Mouse (Mus musculus) frontal cortex, postnatal 36 days (tissue): Measurements from ENCODE around the gene Calm5.
"Not testable (repeated sequence)": the region's sequence is repeated elsewhere in the genome, so short reads cannot be mapped to it uniquely, and the experiment has no call there.

ENCODE experiments used
- DNase-seq, 2 experiments: peaks; one replicate each; pipeline ENCODE4 v3.0.0; 2022; ENCODE audit warnings: low spot score in 2 of 2

The Calm5 gene

DNA sequence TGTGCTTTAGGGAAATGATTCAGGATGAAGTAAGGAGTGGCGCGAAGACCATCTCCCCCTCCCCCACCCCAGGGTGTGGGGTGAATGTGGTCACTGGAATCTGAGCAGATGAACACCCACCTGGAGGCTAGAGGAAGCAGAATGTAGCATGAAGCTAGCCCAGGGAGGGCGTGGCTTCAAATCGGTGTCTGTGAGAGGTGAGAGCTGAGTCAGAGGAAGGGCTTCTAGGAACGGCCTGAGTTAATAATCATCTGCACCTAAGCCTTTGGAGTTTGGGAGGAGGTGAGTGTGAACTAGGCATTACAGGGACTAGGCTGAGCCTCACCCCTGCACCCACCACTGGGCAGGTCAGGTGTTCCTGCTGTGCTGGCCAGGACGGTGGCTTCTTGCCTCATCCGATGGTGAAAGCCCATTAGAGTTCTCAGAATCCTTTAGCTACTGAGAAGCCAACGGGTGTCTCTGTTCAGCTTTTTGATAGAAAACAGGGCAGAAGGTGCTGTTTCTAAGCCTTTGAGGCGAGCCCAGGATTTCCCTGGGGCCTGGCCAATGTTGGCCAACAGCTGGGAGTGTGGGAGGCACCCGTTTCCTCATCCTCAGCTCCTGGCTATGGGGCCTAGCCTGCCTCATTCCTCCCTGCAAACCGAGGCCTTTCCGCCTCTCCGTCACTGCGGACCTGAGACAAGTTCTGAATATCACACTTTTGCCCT lies 11.8 kb downstream of the Calm5 start:
- no peak for DNase-seq

DNA sequence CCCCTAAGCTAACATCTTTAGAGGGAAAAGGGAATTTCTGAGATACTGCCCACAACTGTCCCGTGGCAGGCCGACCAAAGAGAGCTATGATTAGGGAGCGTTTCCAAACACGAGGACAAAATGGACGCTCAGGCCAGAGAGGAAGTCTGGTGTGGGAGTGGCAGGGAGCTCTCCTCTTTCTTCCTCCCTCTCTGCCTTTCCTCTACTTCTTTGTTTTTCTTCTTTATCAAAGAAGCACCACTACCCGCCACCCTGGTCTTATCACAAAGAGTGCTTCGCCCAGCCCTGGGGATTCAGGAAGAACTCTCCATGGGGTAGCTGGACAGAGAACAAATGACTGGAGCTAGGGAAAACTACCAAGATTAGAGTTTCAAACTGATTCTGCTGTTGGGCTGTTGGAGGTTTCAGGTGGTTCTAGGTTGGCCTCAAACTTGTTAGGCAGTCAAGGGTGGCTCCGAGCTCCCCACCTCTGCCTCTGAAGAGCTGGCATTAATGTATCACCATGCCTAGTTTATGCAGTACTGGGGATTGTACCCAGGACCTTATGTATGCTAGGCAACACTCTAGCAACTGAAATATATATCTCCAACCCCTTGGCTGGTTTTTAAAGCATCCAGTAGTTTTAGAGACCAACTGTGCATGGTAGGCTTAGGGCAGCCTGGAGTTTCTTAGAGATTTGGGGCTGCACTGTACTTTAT lies 12.5 kb downstream of the Calm5 start:
- no peak for DNase-seq

DNA sequence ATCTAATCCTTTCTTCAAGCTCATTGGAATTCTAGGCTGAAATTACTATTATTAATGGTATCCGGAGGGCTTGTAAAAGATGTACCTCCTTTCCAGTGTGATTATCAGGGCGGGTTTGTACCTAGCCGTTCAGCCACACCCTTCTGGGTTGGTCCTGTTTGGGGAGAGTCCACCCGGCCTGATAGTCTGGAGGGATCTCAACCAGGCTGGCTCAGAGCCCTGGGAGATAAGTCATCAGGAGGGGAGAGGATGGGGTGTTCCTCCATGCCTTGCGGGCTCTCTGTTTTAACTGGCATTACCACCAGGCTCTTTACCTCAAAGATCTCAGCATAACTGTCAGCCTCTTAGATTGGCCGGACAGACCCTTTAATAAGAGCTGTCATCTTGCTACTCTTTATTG lies 13.2 kb downstream of the Calm5 start:
- DNase-seq = no peak

DNA sequence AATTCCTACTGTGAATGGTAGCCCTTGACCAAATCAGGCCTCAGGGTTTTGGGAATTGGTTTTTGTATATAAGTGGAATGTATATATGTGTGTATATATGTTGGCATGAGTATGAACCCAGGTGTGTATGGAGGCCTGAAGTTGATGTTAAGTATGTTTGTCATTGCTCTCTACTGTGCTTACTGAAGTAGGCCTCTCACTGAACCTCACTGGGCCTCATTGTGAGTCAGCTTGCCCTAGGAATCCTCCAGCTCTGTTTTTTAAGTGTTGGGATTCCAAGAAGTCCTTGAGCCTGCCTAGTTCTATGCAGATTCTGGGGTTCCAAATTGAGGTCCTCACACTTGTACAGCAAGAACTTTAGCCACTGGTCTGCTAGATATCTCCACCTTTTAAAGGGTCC lies 15.9 kb downstream of the Calm5 start:
- no peak for DNase-seq

DNA sequence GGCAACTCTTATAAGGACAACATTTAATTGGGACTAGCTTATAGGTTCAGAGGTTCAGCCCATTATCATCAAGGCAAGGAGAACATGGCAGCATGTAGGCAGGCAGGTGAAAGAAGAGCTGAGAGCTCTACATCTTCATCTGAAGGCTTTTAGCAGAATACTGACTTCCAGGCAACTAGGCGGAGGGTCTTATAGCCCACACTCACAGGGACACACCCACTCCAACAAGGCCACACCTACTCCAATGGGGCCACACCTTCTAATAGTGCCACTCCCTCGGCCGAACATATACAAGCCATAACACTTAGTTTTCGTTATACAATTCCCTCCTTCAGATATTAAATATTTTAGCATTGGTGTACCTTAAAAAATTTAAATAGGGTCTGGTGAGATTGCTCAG lies 18.9 kb downstream of the Calm5 start:
- DNase-seq = no peak

DNA sequence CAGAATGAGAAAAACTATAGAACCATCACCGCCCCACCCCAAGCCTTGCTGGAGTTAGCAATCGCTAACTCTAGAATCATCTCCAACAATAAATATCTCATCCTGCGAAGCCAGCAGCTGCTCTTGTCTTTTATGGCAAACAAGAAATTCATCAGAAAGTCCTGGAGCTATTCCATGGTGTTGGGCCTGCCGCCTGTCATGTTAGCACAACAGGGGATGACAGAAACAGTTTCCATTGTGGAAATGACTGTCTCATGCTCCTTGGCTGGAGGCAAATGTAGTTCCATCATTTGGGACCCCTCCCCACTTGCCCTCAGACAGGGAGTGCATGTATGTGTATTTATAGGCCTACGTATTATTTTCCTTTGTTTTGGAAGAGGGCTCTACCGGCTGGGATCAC lies 22.5 kb downstream of the Calm5 start:
- peak in 1 of 2 experiments; percentile 29 for DNase-seq

DNA sequence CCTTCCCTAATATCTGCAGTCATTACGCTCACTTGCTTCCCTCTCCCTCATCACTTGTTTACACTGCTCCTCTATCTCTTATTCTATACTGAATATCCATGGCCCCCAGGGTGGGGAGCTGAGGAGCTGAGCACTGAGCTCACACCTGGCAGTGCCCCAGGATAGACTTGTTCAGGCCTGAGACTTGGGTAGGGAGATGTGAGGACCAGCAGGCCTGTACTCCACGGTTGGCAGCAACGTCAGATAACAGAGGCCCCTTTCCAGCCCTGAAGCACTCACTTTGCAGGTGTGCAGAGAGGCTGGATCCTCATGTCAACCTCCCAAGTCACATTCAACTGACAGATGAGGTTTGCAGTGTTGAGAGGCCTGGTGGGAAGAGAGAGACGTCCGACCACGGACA lies 23.2 kb downstream of the Calm5 start:
- DNase-seq = no peak

DNA sequence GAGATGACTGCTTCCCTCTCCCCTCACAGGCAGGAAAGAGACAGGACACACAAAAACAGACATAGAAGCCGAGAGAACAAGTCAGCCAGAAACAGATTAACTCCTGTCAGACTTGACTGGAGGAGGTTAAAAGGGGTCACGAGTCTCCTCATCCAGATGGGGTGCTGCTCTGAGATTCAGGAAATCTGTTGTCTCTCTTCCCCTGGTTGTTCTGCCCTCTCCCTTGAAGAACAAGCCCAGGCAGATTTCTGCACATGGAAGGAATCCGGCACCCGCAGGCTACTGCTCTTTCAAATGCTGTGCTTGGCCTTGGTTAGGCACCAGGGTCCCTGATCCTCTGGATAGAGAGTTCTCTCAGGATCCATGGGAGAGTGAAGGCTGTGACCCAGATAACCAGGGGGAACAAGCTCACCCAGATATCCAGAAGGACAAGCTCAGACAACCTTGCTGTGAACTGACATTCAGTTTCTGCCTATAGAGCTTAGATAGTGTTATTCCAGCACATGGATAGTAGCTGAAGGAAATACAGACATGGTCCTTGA lies 23.8 kb downstream of the Calm5 start:
- no peak for DNase-seq

DNA sequence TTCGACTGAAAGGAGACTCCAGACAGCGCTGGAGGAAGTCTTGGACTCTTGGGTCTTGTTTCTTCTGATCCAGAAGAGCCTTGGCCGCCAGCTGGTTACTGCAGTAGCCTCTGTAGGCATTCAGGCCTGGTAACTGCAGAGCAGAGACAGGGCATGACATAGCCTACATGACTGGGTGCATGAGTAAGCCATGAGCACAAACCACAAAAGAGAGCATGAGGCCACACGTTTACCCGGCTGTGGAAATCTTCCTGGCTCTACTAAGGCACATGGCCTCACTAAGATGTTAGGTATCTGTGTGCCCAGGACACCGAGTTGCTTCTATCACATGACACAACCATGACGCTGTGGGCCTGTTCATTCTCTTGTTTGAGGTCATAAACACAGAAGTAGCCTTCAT lies 32.7 kb downstream of the Calm5 start:
- no peak for DNase-seq

DNA sequence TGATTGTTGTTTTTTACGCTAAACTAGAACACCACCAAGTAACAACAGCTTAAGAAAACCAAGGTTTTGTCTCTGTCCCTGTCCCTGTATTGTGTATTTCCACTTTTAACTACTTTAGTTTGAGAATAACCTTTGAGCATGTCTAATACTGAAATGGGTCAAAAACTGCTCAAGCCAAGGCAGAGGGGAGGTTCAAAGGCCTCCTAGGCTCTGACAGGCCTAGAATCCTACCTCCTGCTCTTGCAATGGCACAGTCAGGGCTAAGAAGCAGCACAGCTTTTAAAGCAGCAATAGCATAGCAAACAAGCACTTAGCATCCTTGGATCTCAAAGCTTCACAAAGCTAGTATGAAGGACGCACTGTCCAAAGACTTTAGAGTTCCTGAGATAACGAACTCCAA lies 35.1 kb downstream of the Calm5 start:
- no peak for DNase-seq

DNA sequence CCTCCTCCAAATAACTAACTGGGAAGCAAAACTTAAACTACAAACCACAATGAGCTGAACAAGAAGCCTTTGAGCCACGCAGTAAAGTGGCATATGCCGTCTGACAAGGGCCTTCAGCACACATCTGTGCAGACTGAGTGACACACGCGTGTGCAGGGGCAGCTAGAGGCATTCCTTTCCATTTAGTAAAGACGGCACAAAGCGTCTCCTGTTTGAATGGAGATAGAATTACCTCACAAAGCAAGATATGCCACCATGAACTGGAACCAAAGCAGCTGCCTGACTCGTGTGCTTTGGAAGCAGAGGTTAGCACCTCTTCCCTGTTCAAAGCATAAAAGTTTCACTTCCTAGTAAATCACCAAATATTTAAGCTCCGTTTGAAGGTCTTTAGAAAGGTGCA lies 36.1 kb downstream of the Calm5 start:
- no peak for DNase-seq

DNA sequence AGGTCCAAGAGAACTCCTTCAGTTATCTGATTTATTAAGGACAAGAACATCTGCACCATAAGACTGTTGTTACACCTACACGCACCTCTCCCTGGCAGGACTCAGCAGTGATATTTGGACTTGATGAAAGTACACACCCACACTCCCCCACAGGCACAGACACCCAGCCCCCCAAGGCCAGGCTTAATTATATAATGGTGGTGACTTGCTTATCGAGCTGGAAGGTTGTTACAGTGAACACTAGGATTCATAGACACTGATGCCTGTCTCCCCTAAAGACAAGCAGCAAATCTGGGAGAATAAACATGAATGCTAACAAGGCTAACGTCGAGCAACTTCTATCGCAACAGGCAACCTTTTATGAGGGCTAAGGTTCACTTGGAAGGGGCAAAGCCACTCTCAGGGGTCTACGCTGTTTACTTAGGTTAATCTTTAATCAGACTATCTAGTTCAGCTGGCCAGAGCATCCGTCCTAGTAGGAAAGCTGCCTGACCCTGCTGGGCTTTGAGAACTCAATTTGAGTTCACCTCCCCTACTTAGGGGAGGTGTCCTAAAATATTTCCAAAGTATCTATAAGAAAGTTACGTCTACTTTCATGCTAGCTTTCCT lies 37.6 kb downstream of the Calm5 start:
- no peak for DNase-seq

DNA sequence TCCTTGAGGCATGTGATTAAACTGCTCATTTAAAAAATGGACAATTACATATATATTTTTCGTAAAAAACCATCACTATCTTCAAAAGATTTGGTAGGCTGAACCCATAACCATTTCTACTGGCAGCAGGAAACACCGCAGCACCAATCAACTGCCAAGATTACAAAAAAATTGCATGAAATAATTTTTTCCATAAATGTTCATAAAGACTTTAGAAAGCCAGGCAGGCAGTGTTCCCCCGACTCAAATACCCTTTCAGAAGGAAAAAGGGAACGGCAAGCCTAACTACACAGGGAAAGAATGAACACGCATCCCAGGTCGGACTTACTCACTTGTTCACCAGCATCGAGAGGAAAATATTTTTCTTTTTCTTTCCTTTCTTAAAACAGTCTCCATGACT lies 38.6 kb downstream of the Calm5 start:
- no peak for DNase-seq

DNA sequence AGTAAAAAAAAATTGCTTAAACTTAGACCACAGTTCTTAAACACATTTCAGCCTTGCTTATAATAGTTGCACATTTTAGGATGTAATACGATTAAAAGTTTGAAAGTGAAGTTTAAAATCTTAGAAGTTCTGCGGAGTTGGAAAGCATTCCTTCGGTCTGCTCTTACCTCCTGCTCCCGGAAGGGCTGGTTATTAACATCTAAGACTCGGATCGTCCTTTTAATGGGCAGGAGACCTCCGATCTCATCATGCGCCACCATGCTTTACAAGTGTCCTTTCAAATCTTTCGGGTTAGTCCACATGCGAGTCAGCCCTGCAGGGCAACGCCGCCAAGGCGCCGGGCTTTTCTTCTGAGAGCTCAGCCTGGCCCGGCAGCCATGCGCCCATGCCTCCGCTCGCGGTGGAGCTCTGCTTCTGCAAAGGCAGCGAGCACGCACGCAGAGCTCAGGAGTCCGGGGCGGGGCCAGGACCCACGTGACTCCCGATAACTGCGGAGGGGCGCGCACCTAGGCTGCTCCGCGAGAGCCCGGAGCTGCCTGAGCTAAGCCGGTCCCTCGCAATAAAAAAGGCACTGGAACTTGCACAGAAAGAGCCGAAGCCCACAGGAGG lies 39.3 kb downstream of the Calm5 start:
- DNase-seq = peak; percentile 88 to 91

DNA sequence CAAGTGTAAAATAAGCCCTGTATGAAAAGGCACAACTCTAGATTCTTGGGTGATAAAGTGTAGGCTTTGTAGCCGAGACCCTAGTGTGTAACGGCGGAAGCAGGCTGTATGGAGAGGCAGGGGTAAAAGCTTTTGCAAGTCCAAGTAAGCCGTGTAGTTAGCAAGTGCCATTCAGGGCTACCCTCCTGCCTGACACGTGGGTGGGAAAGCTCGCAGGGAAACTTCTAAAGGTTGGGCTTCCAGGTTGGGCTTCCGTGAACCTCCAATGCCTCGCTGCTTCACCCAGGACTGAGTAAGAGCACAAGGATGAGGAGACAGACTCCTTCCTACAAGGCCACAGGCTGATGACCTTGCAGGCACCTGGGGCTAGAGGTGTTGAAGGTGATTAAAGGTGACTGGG lies 40.6 kb downstream of the Calm5 start:
- DNase-seq = no peak

DNA sequence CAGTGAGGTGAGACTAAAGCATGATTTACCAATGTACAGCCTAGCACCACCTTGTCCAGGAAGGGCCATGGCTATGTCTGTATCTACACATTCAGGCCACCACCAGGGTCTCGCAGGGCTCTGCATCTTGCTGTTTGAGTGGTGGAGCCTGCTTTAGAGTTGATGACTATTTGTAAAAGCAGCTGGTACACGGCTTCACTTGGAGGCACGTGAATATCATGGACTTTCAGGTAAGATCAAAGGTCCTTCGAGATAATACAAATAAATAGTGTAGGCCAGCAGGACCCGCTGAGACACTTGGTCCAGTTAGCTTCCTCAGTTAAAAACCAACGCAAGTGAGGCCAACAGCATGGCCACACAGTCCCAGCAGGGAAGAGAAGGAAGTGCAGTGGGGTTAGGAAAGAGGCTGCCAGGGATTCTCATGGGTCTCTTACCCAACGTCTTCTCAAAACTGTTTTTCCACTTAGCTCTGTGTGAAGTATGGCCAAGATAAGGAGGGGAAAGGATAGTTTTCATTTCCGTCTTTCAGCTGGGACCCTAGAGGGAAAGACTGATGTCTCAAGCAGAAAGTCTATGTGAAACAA lies 41.5 kb downstream of the Calm5 start:
- no peak for DNase-seq

DNA sequence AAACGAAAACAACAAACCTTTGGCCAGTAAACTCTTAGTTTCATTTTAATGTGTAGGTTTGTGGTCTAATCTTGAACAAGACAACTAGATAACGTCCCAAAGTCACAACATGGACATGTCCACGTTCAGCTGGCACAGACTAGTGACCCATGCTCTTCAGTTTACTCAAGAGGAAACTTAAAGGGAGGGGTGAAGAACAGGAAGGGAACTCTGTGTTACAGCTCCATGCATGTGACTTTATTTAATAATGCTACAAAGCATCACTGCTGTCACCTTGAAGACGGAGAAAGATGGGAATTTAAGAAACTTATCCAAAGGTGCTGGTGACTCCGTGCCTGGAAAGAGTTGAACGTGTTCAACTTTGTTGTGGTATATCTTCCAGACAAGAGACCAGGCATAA lies 42.1 kb downstream of the Calm5 start:
- DNase-seq = no peak

DNA sequence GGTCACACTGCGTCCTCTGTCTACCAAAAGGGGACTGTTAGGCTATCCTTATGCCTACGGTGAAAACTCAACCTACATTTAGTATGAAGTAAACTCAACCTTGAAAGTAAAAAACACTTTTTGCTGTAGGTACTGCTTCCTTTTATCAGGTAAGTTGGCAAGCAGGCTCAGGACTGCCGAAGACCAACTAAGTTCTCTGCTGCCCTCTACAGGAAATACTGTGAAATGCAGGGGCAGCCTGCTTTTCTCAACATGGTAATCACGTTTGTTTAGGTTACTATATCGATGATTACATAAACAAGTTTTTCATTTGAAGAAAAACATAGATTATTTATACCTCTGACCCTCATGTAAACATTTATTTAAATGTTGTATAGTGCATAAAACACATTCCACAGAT lies 42.9 kb downstream of the Calm5 start:
- DNase-seq = peak; percentile 71 to 85

DNA sequence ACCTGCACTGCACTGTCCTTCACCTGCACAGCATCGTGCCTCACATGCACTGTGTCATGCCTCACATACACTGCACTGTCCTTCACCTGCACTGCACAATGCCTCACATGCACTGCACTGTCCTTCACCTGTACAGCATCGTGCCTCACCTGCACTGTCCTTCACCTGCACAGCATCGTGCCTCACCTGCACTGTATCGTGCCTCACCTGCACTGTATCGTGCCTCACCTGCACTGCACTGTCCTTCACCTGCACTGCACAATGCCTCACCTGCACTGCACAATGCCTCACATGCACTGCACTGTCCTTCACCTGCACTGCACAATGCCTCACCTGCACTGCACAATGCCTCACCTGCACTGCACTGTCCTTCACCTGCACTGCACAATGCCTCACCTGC lies 44.2 kb downstream of the Calm5 start:
- not testable (repeated sequence) for DNase-seq

DNA sequence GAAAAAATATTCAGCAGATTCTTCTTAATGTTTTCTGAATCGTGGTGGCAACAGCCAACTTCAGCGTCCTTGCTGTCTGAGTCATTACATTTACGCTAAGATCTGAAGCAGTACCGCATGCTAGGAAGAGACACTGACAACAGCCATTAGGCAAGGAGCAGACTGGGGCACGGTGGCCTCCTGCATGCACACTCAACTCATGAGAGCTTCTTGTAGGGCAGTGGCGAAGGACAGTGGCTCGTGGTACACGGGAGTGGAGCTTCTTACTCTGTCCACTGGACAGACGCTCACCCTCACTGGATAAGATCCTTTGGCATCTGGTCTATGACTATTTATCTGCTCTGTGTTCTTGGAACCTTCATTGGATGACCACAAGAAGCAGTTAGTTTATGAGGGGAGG lies 45.3 kb downstream of the Calm5 start:
- no peak for DNase-seq
